Mouse (Mus musculus): ENCODE results near the gene 1700029F12Rik.

GRCm38 (mm10) chr13:97059746-97060145 is 25.6 kb upstream of the 1700029F12Rik start:
- no peak for TF ChIP-seq CTCF (IDR thresholded peaks at IDR 0.05; ENCODE audit: extremely low read depth, insufficient read length, insufficient replicate concordance, low read depth, low read length)
- no peak for TF ChIP-seq POLR2A (IDR thresholded peaks at IDR 0.05; ENCODE audit: low read depth, low read length)

Data from small intestine, adult 2 months (tissue).